Mouse (Mus musculus): ENCODE measurements at regions not wholly inside any gene's neighbourhood (a gene's known extent, or its start where the extent isn't known, plus 50 kb on each side); places are given as distances from the start of the nearest gene placed in this dataset.

- DNase-seq (ENCODE audit: low spot score) (no peak), ATAC-seq (replicated peaks; ENCODE audit: low FRiP score, low read depth) (no peak)
- Histone ChIP-seq H3K9ac (ENCODE audit: low read depth, low read length) (no peak overlapping the region), H3K4me2 (ENCODE audit: low read length) (no peak overlapping the region), H3K36me3 (ENCODE audit: insufficient read depth, low read length) (no peaks in the 10 kb centered on the region), H3K27me3 (ENCODE audit: insufficient read depth, low read length) (no peaks in the 10 kb centered on the region), H3K27ac (no peak overlapping the region), H3K4me1 (replicated peaks; ENCODE audit: insufficient read depth, low read length) (no peaks in the 10 kb centered on the region), H3K4me3 (replicated peaks; ENCODE audit: low read depth, low read length) (no peak overlapping the region), H3K9me3 (replicated peaks; ENCODE audit: low read length) (no peaks in the 10 kb centered on the region)
- no peak for TF ChIP-seq CTCF (IDR thresholded peaks at IDR 0.05; ENCODE audit: low read depth)
- 76% methylated on average over 6 of the region's 6 CpGs for WGBS
Observed at GRCm38 (mm10) chr19:60110278-60110677, 116.2 kb downstream of the Fam204a start.

- 80% methylated on average over 8 of the region's 8 CpGs for WGBS
- Histone ChIP-seq H3K36me3 (ENCODE audit: insufficient read depth, low read length) (no peaks in the 10 kb centered on the region), H3K27ac (no peak overlapping the region), H3K4me2 (ENCODE audit: low read length) (no peak overlapping the region), H3K4me1 (replicated peaks; ENCODE audit: insufficient read depth, low read length) (no peaks in the 10 kb centered on the region), H3K9ac (ENCODE audit: low read depth, low read length) (no peak overlapping the region), H3K4me3 (replicated peaks; ENCODE audit: low read depth, low read length) (no peak overlapping the region), H3K27me3 (ENCODE audit: insufficient read depth, low read length) (no peaks in the 10 kb centered on the region), H3K9me3 (replicated peaks; ENCODE audit: low read length) (no peaks in the 10 kb centered on the region)
- TF ChIP-seq CTCF (IDR thresholded peaks at IDR 0.05; ENCODE audit: low read depth) = no peak
- ATAC-seq (replicated peaks; ENCODE audit: low FRiP score, low read depth) (no peak), DNase-seq (ENCODE audit: low spot score) (no peak)
Observed at GRCm38 (mm10) chr19:60109488-60109887, 117.0 kb downstream of the Fam204a start.

- Histone ChIP-seq H3K27ac (no peak overlapping the region), H3K9me3 (replicated peaks; ENCODE audit: low read length) (no peaks in the 10 kb centered on the region), H3K27me3 (ENCODE audit: insufficient read depth, low read length) (no peaks in the 10 kb centered on the region), H3K4me2 (ENCODE audit: low read length) (no peak overlapping the region), H3K4me1 (replicated peaks; ENCODE audit: insufficient read depth, low read length) (no peaks in the 10 kb centered on the region), H3K36me3 (ENCODE audit: insufficient read depth, low read length) (no peaks in the 10 kb centered on the region), H3K4me3 (replicated peaks; ENCODE audit: low read depth, low read length) (no peak overlapping the region), H3K9ac (ENCODE audit: low read depth, low read length) (no peak overlapping the region)
- no peak for ATAC-seq (replicated peaks; ENCODE audit: low FRiP score, low read depth)
- 81% methylated on average over 3 of the region's 3 CpGs for WGBS
- no peak for DNase-seq (ENCODE audit: low spot score)
- TF ChIP-seq CTCF (IDR thresholded peaks at IDR 0.05; ENCODE audit: low read depth) = no peak
Observed at GRCm38 (mm10) chr19:60097915-60098314, 128.6 kb downstream of the Fam204a start.

- Histone ChIP-seq H3K9me3 (replicated peaks; ENCODE audit: low read length) (no peaks in the 10 kb centered on the region), H3K27me3 (ENCODE audit: insufficient read depth, low read length) (no peaks in the 10 kb centered on the region), H3K9ac (ENCODE audit: low read depth, low read length) (no peak overlapping the region), H3K36me3 (ENCODE audit: insufficient read depth, low read length) (no peaks in the 10 kb centered on the region), H3K4me1 (replicated peaks; ENCODE audit: insufficient read depth, low read length) (no peaks in the 10 kb centered on the region), H3K4me3 (replicated peaks; ENCODE audit: low read depth, low read length) (no peak overlapping the region), H3K27ac (no peak overlapping the region), H3K4me2 (ENCODE audit: low read length) (no peak overlapping the region)
- 30% methylated on average over 3 of the region's 3 CpGs for WGBS
- ATAC-seq (replicated peaks; ENCODE audit: low FRiP score, low read depth) (no peak), DNase-seq (ENCODE audit: low spot score) (no peak)
- no peak for TF ChIP-seq CTCF (IDR thresholded peaks at IDR 0.05; ENCODE audit: low read depth)
Observed at GRCm38 (mm10) chr19:60074986-60075385, 131.5 kb upstream of the Rab11fip2 start.

- H3K9me3 ChIP-seq (replicated peaks; ENCODE audit: low read length) = no peaks in the 10 kb centered on the region
- no peaks in the 10 kb centered on the region for H3K4me1 ChIP-seq (replicated peaks; ENCODE audit: insufficient read depth, low read length)
- H3K36me3 ChIP-seq (ENCODE audit: insufficient read depth, low read length) = no peaks in the 10 kb centered on the region
- TF ChIP-seq CTCF (IDR thresholded peaks at IDR 0.05; ENCODE audit: low read depth) = no peak
- ATAC-seq (replicated peaks; ENCODE audit: low FRiP score, low read depth) (no peak), DNase-seq (ENCODE audit: low spot score) (peak; percentile 30)
- H3K27me3 ChIP-seq (ENCODE audit: insufficient read depth, low read length) = no peaks in the 10 kb centered on the region
- H3K9ac ChIP-seq (ENCODE audit: low read depth, low read length) = no peak overlapping the region
- H3K4me2 ChIP-seq (ENCODE audit: low read length) = no peak overlapping the region
- WGBS = 9% methylated on average over 1 of the region's 1 CpGs
- no peak overlapping the region for H3K27ac ChIP-seq
- no peak overlapping the region for H3K4me3 ChIP-seq (replicated peaks; ENCODE audit: low read depth, low read length)
Observed at GRCm38 (mm10) chr19:60073328-60073727, 129.9 kb upstream of the Rab11fip2 start.

GRCm38 (mm10) chr19:60066183-60066582, 122.7 kb upstream of the Rab11fip2 start:
- Histone ChIP-seq H3K36me3 (ENCODE audit: insufficient read depth, low read length) (no peaks in the 10 kb centered on the region), H3K27me3 (ENCODE audit: insufficient read depth, low read length) (no peaks in the 10 kb centered on the region), H3K4me2 (ENCODE audit: low read length) (no peak overlapping the region), H3K4me1 (replicated peaks; ENCODE audit: insufficient read depth, low read length) (no peaks in the 10 kb centered on the region), H3K27ac (no peak overlapping the region), H3K9me3 (replicated peaks; ENCODE audit: low read length) (no peaks in the 10 kb centered on the region), H3K9ac (ENCODE audit: low read depth, low read length) (no peak overlapping the region), H3K4me3 (replicated peaks; ENCODE audit: low read depth, low read length) (no peak overlapping the region)
- DNase-seq (ENCODE audit: low spot score) (no peak), ATAC-seq (replicated peaks; ENCODE audit: low FRiP score, low read depth) (no peak)
- TF ChIP-seq CTCF (IDR thresholded peaks at IDR 0.05; ENCODE audit: low read depth) = no peak
- WGBS = 97% methylated on average over 3 of the region's 3 CpGs

- DNase-seq (ENCODE audit: low spot score) = no peak
- Histone ChIP-seq H3K9me3 (replicated peaks; ENCODE audit: low read length) (no peaks in the 10 kb centered on the region), H3K9ac (ENCODE audit: low read depth, low read length) (no peak overlapping the region), H3K27me3 (ENCODE audit: insufficient read depth, low read length) (no peaks in the 10 kb centered on the region), H3K27ac (no peak overlapping the region), H3K4me2 (ENCODE audit: low read length) (no peak overlapping the region), H3K4me3 (replicated peaks; ENCODE audit: low read depth, low read length) (no peak overlapping the region), H3K36me3 (ENCODE audit: insufficient read depth, low read length) (no peaks in the 10 kb centered on the region), H3K4me1 (replicated peaks; ENCODE audit: insufficient read depth, low read length) (no peaks in the 10 kb centered on the region)
- WGBS = 74% methylated on average over 4 of the region's 4 CpGs
- TF ChIP-seq CTCF (IDR thresholded peaks at IDR 0.05; ENCODE audit: low read depth) = no peak
- no peak for ATAC-seq (replicated peaks; ENCODE audit: low FRiP score, low read depth)
Observed at GRCm38 (mm10) chr19:60055121-60055874, 111.8 kb upstream of the Rab11fip2 start.
